Mouse (Mus musculus) heart, embryonic 11.5 days (tissue): ENCODE measurements at regions not wholly inside any gene's neighbourhood (a gene's known extent, or its start where the extent isn't known, plus 50 kb on each side); places are given as distances from the start of the nearest gene placed in this dataset.

ENCODE experiments used
- ATAC-seq: fragments of 200-750 bp; cut with Nextera tagmentation; replicated peaks from 2 replicates; pipeline ENCODE4 v1.8.0; 2017; ENCODE audit warnings: moderate library complexity; ENCODE audit not compliant: insufficient number of reproducible peaks, low FRiP score, low TSS enrichment
- H3K27ac ChIP-seq: fragments of 300-500 bp; sonication (generic); 2 replicates; pipeline ENCODE4 v1.5.1; 2014; ENCODE audit warnings: mild to moderate bottlenecking, low read depth, low read length
- H3K27me3 ChIP-seq: fragments of 300-500 bp; sonication (generic); 2 replicates; pipeline ENCODE4 v1.6.1; 2014; ENCODE audit warnings: mild to moderate bottlenecking, low read length, mixed read lengths; ENCODE audit not compliant: control insufficient read depth, insufficient read depth
- H3K36me3 ChIP-seq: fragments of 300-500 bp; sonication (generic); 2 replicates; pipeline ENCODE4 v1.6.1; 2014; ENCODE audit warnings: mild to moderate bottlenecking, low read length, moderate library complexity, mixed read lengths; ENCODE audit not compliant: control insufficient read depth, insufficient read depth
- H3K4me1 ChIP-seq: fragments of 300-500 bp; sonication (generic); 2 replicates; pipeline ENCODE4 v1.6.1; 2014; ENCODE audit warnings: low read length; ENCODE audit not compliant: control insufficient read depth, insufficient read depth
- H3K4me2 ChIP-seq: fragments of 300-500 bp; sonication (generic); 2 replicates; pipeline ENCODE4 v1.6.1; 2014; ENCODE audit warnings: mild to moderate bottlenecking, moderate library complexity
- H3K4me3 ChIP-seq: fragments of 300-500 bp; sonication (generic); 2 replicates; pipeline ENCODE4 v1.5.1; 2014; ENCODE audit warnings: low read depth, low read length
- H3K9ac ChIP-seq: fragments of 300-500 bp; sonication (generic); 2 replicates; pipeline ENCODE4 v1.6.1; 2014; ENCODE audit warnings: mild to moderate bottlenecking, low read depth, low read length, moderate library complexity
- H3K9me3 ChIP-seq: fragments of 300-500 bp; sonication (generic); replicated peaks from 2 replicates; pipeline ENCODE4 v1.6.1; 2016; ENCODE audit warnings: low read length; ENCODE audit not compliant: control insufficient read depth
- WGBS: fragments of 180-500 bp; shearing (Covaris S2); extraction: QIAGEN DNeasy Blood & Tissue Kit; methylation state at CpG from one replicate; pipeline ENCODE4 v1.1.7; 2014; ENCODE audit not compliant: insufficient replicate concordance; 5-methylcytosine and 5-hydroxymethylcytosine counted together

DNA sequence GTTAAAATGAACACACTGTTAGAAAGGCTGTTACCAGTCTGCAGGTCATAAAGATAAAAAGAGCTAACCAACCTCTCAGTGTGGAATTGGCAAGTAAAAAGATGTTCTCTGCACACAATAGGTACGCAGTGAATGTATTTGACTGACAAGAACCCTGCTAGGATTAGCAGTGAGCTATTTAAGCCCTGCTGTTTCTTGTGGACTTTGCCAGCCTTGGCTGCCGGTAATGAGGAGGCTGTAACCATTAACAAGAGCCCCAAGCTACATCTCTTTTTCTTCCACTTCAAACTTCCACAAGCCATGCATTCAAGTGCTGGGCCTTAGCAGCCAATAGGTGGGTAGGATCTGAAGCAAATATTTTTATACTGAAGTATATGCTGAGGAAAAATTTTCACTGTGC, 717.5 kb downstream of the Cypt12 start:
- Histone ChIP-seq H3K4me1 (no peaks in the 10 kb centered on the region), H3K27ac (no peak overlapping the region), H3K9me3 (no peaks in the 10 kb centered on the region), H3K36me3 (no peaks in the 10 kb centered on the region), H3K27me3 (no peaks in the 10 kb centered on the region), H3K4me2 (no peak overlapping the region), H3K9ac (no peak overlapping the region), H3K4me3 (no peak overlapping the region)
- 60% methylated on average over 2 of the region's 2 CpGs for WGBS
- no peak for ATAC-seq

DNA sequence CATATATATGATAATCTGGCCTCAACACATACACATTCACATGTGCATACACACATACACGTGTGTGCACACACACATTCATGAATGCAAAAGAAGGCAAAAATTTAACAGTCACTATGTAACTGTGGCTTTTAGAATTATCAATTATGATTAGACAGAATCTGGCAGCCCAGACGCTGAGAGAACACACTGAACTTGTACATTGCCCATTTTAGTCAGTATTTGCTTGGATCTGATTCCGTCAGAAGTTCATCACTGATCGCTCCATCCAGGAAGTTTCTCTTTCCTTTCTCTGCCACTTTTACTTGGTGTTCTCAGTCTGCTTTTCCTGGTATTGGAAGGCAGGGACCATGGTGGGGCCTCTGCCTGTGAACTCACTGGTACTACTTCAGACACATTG, 719.5 kb downstream of the Cypt12 start:
- no peaks in the 10 kb centered on the region for H3K36me3 ChIP-seq
- H3K4me1 ChIP-seq: no peaks in the 10 kb centered on the region
- no peaks in the 10 kb centered on the region for H3K27me3 ChIP-seq
- H3K27ac ChIP-seq: no peak overlapping the region
- H3K9ac ChIP-seq: no peak overlapping the region
- H3K9me3 ChIP-seq: no peaks in the 10 kb centered on the region
- H3K4me2 ChIP-seq: no peak overlapping the region
- H3K4me3 ChIP-seq: no peak overlapping the region
- ATAC-seq: no peak
- WGBS: 83% methylated on average over 4 of the region's 4 CpGs

DNA sequence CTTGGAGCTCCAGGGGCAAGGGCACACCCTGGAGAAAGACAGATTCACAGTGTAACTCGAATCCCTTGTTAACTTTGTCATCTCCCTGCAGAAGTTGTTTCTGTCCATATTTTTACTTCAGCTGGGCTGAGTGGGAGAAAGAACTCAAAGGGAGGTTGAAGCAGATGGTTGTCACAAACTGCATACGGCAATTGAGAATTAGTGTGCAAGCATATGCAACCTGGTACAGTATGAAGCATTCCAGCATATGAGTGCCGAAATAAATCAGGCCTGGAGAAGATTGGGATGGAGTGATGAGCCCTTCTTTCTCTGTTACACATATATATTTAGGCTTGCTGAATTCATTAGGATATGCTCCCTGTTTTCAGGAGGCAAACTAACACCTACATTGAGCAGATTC, 720.7 kb downstream of the Cypt12 start:
- Histone ChIP-seq H3K4me2 (no peak overlapping the region), H3K4me3 (no peak overlapping the region), H3K9me3 (no peaks in the 10 kb centered on the region), H3K27me3 (no peaks in the 10 kb centered on the region), H3K36me3 (no peaks in the 10 kb centered on the region), H3K27ac (no peak overlapping the region), H3K9ac (no peak overlapping the region), H3K4me1 (no peaks in the 10 kb centered on the region)
- 71% methylated on average over 3 of the region's 3 CpGs for WGBS
- no peak for ATAC-seq

DNA sequence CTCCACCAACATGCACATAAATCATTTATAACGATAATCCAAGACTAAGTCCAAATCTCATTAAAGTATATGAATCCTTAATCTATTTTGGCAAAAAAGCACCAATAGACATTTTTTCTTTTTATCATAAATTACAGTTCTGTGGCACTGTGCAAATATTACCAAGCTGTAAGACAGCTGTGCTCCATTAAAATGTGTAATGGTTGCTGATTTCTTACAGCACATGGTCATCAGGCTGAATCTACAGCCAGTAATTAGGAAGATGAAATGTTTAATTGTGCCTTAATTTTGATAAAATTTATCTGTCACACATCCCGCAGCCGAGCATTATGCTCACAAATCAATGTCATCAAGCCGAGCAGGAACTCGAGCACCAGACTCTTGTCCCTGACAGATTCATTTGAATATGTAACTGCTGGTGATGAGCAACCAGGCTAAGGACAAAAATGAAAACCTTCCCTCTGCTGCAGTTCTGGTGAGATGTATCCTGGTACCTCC, 722.0 kb downstream of the Cypt12 start:
- ATAC-seq: no peak
- no peaks in the 10 kb centered on the region for H3K36me3 ChIP-seq
- no peaks in the 10 kb centered on the region for H3K4me1 ChIP-seq
- H3K4me3 ChIP-seq: no peak overlapping the region
- H3K4me2 ChIP-seq: no peak overlapping the region
- no peaks in the 10 kb centered on the region for H3K9me3 ChIP-seq
- no peak overlapping the region for H3K9ac ChIP-seq
- H3K27me3 ChIP-seq: no peaks in the 10 kb centered on the region
- no peak overlapping the region for H3K27ac ChIP-seq
- WGBS: 81% methylated on average over 5 of the region's 5 CpGs

DNA sequence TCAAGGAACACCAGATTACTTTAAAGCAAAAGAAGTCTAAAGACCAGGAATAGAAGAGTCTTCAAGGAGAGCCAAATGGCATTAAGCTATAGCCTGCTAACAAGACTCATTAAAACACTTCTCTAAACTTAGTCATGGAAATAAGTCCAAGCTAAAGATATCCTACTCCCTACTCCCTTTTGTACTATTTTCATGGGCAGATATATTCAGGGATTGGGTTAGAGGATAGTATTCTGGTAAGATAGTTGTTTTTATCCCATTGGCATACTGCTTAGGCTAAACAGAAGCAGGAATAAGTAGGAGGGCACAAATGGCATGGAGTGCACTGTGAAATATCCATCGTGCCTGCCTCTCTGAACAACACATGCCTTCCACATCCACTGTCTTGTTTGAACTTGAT, 723.5 kb downstream of the Cypt12 start:
- H3K9me3 ChIP-seq: no peaks in the 10 kb centered on the region
- H3K27me3 ChIP-seq: no peaks in the 10 kb centered on the region
- H3K4me1 ChIP-seq: no peaks in the 10 kb centered on the region
- WGBS: 94% methylated on average over 1 of the region's 1 CpGs
- H3K4me3 ChIP-seq: no peak overlapping the region
- no peak overlapping the region for H3K27ac ChIP-seq
- no peaks in the 10 kb centered on the region for H3K36me3 ChIP-seq
- no peak overlapping the region for H3K9ac ChIP-seq
- H3K4me2 ChIP-seq: no peak overlapping the region
- ATAC-seq: no peak

DNA sequence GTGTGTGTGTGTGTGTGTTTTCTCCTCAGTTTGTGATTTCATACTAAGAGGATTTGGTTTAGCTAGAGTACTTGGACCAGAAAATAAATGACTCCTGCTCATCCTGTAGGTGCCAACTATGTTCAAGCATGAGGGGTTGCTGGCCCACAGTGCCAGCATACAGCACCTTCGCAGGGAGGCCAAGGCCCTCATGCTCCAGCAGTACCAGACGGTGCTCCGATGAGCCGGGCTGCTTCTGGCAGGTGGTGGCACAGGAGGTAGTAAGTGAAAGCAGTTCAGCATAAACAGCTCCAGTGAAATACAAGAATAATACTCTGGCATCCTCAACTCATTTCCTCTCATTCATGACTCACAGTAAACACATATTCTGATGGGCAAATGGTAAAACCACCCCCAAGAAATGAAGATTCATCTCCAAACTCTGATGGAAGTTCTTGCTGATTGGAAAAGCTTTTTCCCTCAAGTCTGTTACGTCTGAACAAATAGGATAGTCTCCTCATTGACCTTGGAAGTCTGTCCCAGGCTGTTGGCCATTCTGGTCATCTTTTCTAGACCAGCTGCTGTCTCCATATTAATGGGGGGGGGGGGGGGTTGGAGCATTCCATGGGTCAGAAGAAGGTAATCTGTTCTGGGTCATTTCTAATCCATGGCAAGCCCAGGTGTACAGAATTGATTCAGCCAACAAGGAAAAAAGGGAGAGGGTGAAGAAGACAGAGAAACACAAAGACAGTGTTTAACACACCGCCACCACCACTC, 735.3 kb downstream of the Cypt12 start:
- H3K4me2 ChIP-seq: no peak overlapping the region
- no peak for ATAC-seq
- no peaks in the 10 kb centered on the region for H3K36me3 ChIP-seq
- H3K27me3 ChIP-seq: no peaks in the 10 kb centered on the region
- H3K27ac ChIP-seq: no peak overlapping the region
- H3K4me1 ChIP-seq: no peaks in the 10 kb centered on the region
- no peak overlapping the region for H3K4me3 ChIP-seq
- 77% methylated on average over 6 of the region's 6 CpGs for WGBS
- H3K9me3 ChIP-seq: no peaks in the 10 kb centered on the region
- no peak overlapping the region for H3K9ac ChIP-seq

DNA sequence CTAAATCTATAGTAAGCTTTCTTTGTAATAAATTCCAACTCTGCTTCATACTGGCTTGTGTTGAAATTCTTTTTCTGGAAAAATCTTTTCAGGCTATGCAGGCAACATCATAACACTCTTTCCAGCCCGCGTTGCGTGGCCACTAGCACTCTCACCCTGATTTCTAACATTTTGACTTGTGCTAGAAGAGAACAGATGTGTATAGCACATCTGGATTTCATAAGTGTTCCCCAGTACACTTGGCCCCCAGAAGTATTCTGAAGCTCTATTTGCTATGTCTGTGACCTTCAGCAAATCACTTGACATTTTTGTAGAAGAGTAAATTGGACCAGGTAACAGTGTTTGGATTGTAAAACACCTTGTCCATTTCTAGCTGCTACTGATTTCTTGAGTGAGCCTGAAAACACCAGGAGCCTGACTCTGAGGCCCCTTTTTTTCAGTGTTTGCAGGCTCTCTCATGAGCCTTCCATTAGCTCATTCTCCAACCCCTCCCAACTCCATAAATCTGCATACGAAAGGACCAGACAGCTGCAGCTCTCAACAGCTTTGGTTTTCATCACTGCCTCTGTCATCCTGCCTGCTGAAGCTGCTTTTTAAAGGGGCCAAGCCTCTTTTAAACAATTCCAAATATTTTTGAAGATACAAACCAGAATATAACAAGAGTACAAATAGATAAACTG, 747.0 kb downstream of the Cypt12 start:
- H3K27ac ChIP-seq: no peak overlapping the region
- H3K9ac ChIP-seq: no peak overlapping the region
- H3K4me2 ChIP-seq: no peak overlapping the region
- H3K4me3 ChIP-seq: no peak overlapping the region
- 74% methylated on average over 4 of the region's 4 CpGs for WGBS
- no peaks in the 10 kb centered on the region for H3K4me1 ChIP-seq
- H3K36me3 ChIP-seq: no peaks in the 10 kb centered on the region
- ATAC-seq: no peak
- no peaks in the 10 kb centered on the region for H3K9me3 ChIP-seq
- H3K27me3 ChIP-seq: no peaks in the 10 kb centered on the region

DNA sequence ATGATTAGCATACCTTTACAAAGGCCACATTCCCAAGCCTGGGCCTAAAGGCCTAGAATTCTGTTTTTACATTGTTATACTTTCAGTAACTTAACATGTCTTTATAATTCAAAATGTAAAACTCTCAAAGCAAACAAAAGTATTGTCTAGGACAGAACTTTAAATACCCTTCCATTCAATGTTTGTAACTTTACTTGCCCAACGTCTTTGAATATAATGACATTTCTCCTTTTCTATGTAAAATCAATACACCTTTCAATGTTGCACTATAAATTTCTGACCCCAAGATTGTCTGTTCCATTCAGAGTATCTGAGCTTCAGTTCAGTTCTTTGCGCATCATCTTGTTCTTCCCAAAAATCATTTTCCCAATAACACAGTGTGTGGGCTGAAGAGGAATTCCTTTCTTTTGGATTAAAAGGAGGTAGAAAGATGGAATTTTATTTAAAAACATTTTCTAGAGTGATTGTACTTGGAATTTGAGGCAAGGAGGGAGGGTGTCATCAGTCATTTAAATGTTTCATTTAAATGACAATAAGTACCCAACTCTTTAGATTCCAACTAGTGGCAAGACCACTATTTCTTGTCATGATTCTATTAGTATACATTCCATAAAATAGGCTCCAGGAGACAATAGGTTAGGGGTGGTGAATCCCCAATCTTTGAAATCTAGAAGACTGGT, 748.9 kb downstream of the Cypt12 start:
- WGBS: 85% methylated on average over 2 of the region's 2 CpGs
- no peak overlapping the region for H3K4me2 ChIP-seq
- H3K4me3 ChIP-seq: no peak overlapping the region
- no peaks in the 10 kb centered on the region for H3K27me3 ChIP-seq
- no peaks in the 10 kb centered on the region for H3K9me3 ChIP-seq
- no peaks in the 10 kb centered on the region for H3K4me1 ChIP-seq
- no peaks in the 10 kb centered on the region for H3K36me3 ChIP-seq
- ATAC-seq: no peak
- H3K9ac ChIP-seq: no peak overlapping the region
- no peak overlapping the region for H3K27ac ChIP-seq
